Mouse (Mus musculus) natural killer cell, adult 2 months (primary cell): ENCODE measurements around the gene Scube2.

Experiments used
- DNase-seq, 2 experiments: peaks; one replicate each; pipeline ENCODE4 v3.0.0; 2022; ENCODE audit warnings: low spot score in 2 of 2

Gene Scube2

DNA sequence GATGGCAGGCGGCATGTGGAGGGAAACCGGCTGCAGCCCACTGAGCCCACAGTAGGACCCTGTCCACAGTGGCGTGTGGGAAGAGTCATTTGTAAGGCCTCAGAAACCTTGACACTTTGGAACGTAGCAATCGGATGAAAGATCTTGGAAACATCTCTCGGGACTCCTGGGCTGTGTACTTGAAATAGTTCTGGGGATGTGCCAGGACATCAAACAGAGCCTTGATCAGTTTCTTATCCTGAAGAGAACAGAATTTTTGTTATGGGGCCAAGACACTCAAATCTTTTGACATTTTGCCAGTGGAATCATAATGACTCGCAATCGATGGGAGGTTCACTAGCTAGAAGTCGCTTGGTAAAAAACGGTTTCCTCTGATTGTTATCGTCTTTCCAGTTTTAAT, 66.3 kb downstream of the Scube2 start:
- DNase-seq: no peak

DNA sequence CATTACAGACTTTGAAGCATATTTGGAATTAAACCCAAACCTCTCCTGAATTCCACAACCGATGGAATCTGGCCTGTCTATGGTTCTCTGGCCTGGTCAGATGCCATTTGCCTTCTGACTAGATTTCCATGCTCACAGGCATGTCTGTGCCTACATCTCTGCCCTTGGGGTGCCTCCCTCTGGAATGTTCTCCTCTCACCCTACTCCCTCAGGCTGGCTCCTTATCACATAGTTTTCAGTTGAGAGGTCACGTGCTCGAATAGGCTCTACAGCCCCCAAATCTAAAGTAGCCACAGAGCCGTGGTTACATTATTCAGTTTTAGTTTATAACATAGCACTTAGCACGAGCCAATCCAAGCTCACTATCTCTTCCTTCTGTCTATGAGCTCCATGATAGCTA, 69.9 kb downstream of the Scube2 start:
- DNase-seq: no peak

DNA sequence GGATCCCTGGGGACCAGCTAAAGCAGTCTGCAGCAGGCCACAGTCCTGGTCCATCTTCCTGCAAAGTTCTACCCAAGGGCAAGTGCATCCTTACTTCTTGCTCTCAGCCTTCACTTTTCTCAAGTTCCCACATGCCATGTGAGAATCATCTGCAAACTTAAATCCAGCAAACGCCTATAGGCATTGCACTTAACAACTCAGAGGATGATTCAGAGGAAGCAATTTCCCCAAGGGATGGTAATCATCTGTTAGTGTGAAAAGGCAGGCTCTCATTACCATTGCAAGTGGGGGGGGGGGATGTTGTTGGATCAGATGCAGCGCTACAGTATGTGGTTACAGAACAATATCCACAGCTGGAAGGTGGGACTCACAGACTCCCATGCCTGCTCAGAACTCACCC, 70.9 kb downstream of the Scube2 start:
- DNase-seq: no peak

DNA sequence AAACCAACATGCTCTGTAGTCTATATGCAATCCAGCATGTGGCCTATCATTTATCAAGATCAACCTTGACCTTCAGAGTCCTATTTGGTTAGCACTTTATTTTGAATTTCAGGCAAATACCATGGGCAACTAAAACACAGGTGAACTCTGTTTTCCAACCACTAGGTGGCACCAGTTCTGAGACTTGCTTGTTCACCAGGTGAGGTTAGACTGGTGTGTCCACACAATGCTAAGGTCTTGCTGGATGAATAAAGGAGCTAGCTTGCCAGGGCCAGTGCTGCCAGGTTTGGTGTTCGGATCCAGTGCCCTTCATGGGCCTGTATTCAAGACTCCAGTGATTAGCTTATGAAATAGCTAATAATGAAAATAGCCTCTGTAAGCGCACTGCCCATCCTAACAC, 72.7 kb downstream of the Scube2 start:
- DNase-seq: peak; percentile 40 to 54

DNA sequence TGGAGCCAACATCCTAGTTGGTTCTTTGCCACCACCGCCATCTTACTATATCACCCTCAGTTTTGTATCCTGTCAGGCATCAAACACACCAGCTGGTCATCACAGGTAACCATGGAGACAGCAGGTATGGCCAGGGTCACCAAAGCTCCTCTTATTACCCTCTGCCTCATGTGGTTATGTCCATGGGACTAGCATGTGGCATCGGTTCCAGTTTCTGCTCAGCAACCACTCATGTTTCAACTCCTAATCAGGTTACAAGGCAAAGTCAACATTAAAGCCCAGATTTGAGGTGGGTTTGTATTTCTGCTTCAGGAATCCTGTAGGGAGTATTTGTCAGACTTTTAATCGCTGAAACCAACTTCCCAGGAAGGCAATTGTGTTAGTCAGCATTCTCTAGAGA, 74.7 kb downstream of the Scube2 start:
- no peak for DNase-seq

DNA sequence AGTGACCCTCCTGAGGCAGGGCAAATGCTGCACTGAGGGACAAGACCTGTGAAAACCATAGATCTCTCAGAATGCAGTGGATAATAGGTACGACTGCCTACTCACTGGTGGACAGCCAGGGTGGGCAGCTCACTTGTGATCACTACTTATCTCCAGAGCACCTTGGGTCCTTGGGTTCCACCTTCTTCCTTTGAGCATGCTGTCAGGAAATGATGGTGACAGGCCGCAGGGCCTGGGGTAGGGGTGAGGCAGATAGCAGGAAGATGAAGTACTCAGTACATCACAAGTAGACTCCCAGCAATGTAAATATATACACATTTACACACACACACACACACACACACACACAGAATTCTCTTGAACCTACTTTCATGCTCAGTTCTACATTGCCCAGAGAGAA, 77.6 kb downstream of the Scube2 start:
- no peak for DNase-seq

DNA sequence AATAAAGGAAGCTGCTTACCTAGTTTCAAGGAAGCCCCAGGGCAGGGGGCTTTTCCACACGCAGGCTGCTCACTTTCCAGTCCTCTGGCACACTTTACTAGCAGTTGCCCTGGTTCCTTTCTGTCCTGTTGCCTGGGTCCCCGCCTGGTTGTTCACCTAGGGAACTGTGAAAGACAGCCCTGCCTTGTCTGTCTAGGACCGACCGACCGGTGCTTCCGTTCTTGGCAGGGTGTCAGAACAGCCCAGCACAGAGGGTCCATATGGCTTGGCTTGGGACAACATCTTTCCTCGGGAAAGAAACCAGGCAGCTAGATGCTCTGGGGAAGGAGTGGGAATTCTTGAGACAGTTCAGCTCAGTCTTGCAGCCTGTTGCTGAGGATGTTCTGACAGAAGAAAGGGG, 82.2 kb downstream of the Scube2 start:
- no peak for DNase-seq

DNA sequence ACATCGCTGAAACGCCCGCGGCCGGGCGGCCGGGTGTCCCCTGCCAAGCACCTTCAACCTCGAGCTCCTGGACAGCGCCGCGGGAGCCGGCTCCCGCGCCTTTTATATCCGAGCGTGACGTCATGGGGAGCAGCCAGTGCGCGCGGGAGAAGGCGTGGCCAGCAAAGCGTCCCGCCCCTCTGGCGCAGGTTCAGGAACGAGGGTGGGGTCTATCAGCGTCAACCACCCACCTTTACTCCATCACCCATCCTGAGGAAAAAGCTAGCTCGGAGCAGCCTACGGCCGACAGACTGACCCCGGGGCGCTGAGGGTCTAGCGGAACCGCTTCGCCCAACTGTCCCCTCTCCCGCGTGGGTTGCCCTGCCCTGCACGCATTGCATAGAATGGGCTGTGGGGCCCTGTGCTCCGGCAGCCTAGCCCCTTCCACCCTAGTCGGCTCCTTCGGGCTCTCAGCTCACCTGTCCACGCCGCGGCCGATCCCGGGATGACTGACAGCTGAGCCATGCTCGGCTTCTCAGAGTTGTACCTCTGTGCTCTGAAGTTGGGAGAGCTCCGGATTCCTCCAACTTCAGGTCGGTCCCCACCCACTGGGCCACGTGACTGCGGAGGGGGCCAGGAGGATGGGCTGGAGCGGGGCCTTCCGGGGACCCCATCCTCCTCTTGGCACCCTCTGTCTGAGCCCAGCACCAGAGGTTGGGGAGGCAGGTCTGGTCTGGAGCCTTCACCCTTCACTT, 83.8 kb downstream of the Scube2 start, which contains the start of gene Nrip3:
TSS of gene Nrip3 (minus strand) at position 556 of the 734 bp plus-strand sequence.
- DNase-seq: peak; percentile 9 to 51

DNA sequence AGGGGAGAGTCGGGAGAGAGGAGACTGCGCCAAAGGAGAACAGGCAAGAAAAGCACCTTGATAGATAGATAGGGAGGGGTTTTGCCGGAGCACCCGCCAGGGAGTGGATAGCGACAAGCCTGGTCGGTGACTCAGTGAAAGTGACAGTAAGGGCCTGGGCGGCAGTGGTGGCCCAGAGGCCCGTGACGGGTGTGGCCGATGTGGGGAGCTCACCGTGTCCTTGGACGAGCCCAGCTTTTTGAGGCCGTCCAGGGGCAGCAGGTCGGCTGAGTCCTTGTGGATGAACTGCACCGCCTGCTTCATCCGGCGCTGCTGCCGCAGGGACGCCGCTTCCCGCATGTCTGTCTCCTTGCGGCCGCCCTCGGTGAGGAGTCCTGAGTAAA, 84.4 kb downstream of the Scube2 start:
- DNase-seq: peak; percentile 26 to 31

DNA sequence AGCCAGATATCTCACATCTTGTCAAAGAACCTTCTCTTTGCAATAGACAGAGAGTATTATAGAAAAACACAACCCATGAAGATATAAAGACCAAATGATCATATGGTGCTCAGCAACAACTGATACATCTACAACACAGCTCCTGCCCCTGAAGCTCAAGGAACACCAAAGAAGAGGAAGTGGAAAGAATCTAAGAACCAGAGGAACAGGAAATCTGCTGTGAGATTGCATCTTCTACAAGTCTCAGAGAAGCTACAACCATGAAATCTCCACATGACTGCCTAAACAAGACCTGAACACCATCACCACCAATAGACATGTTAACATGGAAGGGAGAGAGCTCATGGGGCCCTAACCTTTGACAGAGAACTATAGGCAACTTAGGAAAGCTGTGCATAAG, 93.2 kb downstream of the Scube2 start:
- no peak for DNase-seq

DNA sequence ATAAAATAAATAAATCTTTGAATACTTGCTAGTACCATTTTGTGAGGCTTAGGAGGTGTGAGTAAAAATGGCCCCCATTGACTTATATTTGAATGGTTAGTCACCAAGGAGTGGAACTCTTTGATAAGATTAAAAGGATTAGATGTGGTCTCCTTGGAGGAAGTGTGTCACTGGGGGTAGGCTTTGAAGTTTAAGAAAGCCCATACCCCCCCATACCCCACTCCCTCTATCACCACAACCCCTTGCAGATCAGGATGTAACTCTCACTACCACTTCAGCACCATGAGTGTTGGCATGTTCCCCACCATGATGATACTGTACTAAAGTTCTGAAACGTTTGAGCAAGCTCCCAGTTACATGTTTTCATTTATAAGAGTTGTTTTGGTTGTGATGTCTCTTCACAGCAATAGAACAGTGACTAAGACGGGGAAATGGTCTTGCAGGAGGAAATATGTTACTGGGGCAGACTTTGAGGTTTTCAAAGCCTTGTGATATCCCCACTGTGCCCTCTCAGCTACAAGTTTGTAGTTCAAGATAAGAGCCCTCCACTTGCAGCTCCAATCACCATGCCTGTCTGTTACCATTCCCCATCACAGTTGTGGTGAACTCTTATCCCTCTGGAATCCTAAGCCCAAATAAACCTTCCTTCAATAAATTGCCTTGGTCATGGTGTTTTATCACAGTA, 96.6 kb downstream of the Scube2 start:
- no peak for DNase-seq

DNA sequence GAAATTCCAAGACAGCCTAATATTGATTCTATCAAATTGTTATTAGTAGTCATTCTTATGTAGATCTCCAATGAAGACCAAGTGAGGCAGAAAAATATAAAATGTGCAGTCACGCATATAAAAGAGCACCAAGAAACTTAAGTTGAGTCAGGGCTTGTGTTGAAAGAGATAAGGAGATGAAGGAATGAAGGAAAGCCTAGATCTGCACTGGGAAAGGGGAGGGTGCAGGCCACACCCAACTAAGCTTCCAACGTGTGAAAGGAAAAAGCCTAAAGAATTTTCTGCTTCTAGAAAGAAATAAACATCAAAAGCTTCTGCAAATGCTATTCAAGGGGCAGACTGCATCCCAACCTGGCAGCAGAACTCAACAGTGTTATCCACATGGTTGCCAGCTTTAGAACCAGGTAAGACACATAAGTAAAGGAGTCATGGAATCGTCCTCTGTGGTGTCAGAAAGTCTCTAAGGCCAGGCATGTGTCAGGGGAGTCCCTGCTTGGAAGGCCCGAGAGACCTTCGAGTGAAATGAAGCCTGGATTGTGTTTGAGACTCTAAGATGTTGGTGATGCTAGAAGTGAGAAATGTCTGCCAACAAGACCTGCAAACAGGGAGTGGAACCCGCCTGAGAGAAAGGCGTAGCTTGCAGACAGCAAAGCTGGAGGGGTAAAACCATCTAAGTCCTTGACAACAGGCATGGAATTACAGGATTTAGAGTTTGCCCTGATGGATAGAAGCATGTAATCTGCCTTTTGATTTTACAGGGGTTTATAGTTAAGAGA, 97.7 kb downstream of the Scube2 start:
- DNase-seq: no peak

DNA sequence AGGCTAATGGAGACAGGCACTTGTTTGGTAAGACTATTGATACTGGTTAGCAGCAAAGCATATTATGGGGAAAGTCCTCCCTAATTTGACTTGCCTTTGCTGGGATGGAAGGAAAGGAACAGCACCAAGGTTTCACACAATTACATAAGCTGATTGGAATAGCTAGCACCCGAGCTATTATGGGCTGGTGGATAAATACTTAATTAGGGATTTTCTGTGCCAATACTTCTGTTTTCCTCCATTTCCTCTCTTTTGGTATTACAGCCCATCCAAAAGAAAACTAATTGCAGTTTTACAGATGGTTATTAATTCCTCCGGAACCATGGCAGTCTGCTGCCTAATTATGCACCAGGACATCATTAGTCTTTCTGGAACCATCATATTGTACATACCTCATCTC, 101.5 kb downstream of the Scube2 start:
- no peak for DNase-seq

DNA sequence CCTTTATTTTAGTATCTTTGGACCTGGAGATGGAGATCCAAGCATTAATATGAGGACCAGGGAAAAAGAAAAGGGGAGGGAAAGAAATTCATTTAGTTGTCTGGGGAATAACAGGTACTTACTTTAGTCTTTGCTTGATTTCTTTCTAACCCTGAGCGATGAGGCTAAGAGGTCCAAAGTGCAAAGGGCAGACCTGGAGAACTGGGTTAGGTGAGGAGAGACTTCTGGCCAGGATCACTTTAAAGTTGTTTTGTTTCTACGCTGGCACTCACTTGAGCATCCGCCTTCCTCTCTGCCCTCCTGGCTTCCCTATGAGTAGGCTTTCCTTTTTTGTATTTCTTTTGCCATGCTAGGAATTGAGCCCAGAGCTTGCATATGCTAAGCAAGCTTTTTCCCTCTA, 109.2 kb downstream of the Scube2 start:
- no peak for DNase-seq

DNA sequence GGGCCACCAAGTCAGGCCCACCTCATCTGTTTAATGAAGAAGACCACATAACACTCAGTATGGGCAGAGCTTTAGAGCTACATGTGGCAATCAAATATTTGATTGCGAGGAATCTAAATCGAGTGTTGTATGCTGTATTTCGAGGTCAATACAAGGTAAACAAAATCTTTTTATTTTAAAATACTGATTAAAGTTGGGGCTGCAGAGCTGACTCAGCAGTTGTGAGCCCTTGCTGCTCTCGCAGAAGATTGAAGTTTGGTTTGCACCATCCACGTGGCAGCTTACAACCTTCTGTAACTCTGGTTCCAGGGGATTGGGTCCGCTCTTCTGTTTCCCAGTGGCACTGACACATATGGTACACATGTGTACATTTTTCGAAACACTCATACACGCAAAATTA, 111.4 kb downstream of the Scube2 start:
- no peak for DNase-seq

DNA sequence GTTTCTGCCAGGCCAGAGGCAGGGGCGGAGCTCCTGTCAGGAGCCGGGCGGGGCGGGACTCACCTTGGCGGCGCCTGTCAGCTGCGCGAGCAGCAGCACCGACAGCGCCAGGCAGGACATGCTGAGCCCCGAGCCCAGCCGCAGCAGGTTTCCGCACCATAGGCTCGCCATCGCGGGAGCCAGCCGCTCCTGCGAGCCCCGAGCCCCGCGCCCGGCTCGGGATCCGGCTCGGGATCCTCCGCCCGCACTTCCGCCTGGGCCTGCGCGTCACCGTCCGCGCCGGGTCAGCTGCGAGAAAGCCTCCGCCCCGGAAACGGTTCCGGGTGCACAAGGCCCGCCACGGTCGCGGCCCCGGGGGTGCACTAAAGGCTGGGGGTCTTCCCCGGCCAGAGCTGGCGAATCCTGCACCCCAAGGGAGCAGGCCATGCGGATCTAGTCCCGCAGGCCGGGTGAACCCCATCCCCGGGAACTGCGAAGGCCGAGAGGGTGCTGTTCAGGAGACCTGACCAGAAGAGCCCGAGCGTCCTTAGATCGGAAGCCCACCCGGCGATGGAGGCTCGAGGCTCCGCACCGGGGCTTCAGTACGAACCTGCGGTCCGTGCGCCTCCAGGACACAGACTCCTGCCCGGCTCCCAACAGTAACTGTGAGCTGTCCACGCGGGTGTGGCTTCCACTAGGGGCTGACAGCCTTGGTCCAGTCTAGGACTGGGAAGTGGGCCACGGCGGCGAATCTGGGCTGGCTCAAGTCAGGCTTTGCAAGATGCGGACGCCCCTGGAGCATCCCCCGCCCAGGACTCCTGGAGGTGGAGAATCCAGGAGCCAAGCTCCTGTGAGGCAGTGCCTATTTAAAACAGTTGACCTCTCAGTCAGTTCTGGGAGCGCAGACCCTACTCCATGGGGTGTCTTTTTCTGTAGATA, 113.2 kb downstream of the Scube2 start, which contains the start of gene Tmem9b:
TSS of gene Tmem9b (minus strand) at position 868 of the 918 bp plus-strand sequence.
- DNase-seq: peak; percentile 64

DNA sequence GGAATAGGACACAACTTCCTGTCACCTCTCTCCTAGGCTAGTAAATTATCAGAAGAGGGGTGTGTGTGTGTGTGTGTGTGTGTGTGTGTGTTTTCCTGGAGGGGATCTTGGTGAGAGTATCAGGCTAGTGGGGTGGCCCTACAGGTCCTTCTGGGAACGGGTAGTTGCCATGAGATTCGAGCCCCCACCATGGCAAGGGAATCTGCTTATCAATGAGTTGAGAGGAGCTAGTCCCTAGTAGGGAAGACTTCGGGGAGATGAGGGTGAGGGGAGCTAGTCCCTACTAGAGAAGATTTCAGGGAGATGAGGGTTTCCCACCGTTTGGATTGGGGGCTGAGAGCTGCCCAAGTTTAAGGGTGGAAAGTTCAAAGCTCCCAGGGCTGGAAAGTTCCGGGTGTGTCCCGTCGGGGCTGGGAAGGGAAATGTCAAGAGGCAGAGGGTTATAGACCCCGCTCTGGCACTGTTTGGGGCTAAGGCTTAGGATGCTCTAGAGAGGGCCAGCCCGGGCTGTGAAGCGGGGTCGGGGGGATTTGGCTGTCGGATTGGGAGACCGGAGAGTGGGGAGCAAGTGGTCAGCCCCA, 114.0 kb downstream of the Scube2 start:
- no peak for DNase-seq
